Mouse (Mus musculus) C2C12 (cell line): ENCODE data around the gene Trio.

Experiments used
- CEBPB ChIP-seq: IDR thresholded peaks from one replicate; pipeline ENCODE4 v1.6.1; 2011; ENCODE audit warnings: low read depth, mild to moderate bottlenecking, control low read depth, moderate library complexity
- CTCF ChIP-seq: IDR thresholded peaks from one replicate; pipeline ENCODE4 v1.5.1; 2011; ENCODE audit not compliant: control insufficient read depth, insufficient read depth, insufficient read length
- FOSL1 ChIP-seq: IDR thresholded peaks from one replicate; pipeline ENCODE4 v1.8.0; 2011; ENCODE audit warnings: mild to moderate bottlenecking, low read length; ENCODE audit not compliant: poor library complexity, insufficient read depth, severe bottlenecking
- MAX ChIP-seq: IDR thresholded peaks from one replicate; pipeline ENCODE4 v1.6.1; 2011; ENCODE audit warnings: mild to moderate bottlenecking, control low read depth
- MYOD1 ChIP-seq: IDR thresholded peaks from one replicate; pipeline ENCODE4 v1.6.1; 2011; ENCODE audit warnings: low read depth; ENCODE audit not compliant: control insufficient read depth, insufficient read length
- MYOG ChIP-seq: IDR thresholded peaks from one replicate; pipeline ENCODE4 v1.6.1; 2011; ENCODE audit not compliant: control insufficient read depth, insufficient read length; ENCODE audit errors: extremely low read depth

- TF ChIP-seq CTCF (no peak), MYOG (no peak), FOSL1 (no peak), CEBPB (no peak), MAX (no peak), MYOD1 (no peak)
Measured at GRCm38 (mm10) chr15:28071601-28072000, 46.0 kb upstream of the Trio start.
